Mouse (Mus musculus): ENCODE measurements around the gene Wbp11. TPM values are rescaled to one million over a fixed set of nuclear protein-coding genes. Genes with fewer than 3 reads are reported as not detected.
A peak's percentile ranks its signal among the peaks of the same experiment; 100 is the strongest.

Gene Wbp11
- total RNA-seq (2014; fragmentation: Nextera tagmentation) (122 and 137 TPM in 2 replicates), total RNA-seq (2017) (57.0 and 70.7 TPM in 2 replicates)

DNA sequence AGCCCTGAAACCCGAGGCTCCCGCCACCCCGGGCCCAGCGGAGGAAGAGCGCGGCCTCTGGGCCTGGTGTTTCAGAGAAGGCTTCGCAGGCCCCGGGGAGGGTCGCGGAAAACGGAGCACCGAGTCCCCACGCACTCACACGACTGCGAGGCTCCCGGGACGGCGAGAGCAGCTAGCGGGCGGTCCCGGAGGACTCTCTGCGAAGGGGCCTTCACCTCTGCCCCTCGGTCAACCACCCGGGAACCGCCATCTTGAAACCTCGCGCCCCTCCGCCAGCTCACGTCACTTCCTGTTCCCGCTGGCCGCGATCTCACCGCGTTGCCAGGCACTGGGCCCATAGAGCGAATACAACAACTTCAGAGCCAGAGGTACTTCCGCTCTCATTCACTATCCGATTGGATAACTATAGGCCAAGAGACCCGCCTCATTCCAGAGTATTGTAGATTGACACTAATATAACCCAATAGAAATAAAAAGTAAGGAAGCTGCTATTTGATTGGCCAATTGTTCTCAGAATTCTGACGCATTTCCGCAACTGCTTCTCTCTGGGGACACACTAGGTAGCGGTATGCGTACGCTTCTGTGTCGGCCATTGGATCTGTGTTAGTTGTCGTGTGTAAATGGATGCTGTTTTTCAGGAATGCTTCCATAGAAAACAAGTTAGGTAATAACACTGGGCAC is at the start of gene Wbp11:
Wbp11 (minus strand) TSS at position 353 of the 681 bp plus-strand sequence.
- ATAC-seq (replicated peaks; ENCODE audit: low FRiP score, low TSS enrichment, poor library complexity, severe bottlenecking) = peak; percentile 99

DNA sequence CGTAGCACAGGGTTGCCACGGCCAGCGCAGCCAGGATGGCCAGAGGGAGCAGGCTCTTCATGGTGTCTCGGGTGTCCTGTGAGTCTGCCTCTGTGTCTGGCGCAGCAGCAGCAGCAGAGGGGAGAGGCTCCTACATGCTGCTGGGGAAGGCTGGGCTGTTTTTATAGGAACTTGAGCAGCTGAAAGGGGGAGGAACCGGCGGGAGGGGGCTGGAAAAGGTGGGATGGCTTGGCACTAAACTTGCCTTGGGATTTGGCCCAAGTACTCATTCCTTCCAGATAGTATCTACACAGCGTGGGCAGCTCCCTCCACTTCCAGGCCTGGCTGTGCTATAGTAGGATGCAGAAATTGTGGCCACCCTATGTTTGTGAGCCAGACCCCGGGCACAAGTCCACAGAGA is 47.6 kb upstream of the Wbp11 start, which contains the start of gene Mgp:
Mgp (minus strand) TSS at position 154 of the 400 bp plus-strand sequence.
- 0 out of 2 replicates have a peak, but pooled peaks have one; percentile 18 for ATAC-seq (replicated peaks; ENCODE audit: low FRiP score, low TSS enrichment, poor library complexity, severe bottlenecking)

DNA sequence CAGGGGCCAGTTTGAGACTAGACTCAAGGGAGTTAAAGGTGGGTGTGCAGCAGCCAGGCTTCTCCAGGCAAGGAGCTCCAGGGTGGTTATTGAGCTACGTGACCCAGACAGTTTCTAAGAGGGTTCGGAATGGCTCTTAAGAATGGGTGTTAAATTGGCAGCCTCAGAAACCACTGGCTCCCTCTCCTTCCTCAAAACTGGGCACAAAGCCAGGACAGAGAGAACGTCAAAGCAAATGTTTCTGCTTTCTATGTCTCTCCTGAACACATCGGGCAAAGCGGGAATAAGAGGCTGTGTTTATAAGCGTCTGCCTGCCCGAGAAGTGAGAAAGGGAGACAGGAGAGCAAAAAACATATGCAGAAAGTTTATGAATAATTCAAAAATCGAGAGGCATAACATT is 46.6 kb upstream of the Wbp11 start:
- no peak; the same call in 1 of the 2 replicates for ATAC-seq (replicated peaks; ENCODE audit: low FRiP score, low TSS enrichment, poor library complexity, severe bottlenecking)

DNA sequence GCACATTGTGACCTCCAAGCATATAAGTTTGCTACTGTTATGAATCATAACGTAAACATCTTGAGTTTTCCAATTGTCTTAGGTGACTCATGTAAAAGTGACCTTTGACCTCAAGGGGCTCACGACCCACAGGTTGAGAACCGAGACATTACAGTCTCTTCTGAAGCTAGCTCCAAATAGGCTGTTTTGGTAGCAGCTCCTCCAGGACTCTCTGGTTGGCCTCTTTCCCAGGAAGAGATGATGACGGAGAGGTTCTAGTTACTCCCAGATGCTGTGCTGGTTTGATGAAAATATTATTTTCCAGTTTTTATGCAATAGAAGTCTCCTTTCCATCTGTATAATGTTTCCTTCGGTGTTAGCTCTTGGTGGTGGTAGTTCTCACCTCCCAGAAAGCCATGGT is 40.9 kb upstream of the Wbp11 start:
- no peak for ATAC-seq (replicated peaks; ENCODE audit: low FRiP score, low TSS enrichment, poor library complexity, severe bottlenecking)

DNA sequence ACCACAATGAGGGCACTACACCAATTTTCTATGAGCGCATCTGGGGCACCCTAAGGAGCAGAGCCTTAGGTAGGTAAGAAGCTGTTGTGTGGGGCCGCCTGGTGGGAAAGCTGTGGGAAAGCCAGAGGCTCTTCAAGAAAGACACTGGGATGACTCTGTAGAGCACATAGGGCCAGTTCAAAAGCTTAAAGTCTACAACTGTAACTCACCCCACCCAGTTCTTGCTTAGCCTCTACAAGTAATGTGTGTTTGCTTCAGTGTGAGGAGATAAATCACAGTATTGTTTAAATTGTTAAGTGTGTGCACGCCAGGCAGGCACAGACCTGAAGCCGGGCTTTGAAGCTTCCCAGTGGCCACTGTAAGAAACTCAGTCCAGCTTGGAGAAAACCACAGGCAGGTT is 38.1 kb upstream of the Wbp11 start:
- no peak for ATAC-seq (replicated peaks; ENCODE audit: low FRiP score, low TSS enrichment, poor library complexity, severe bottlenecking)

DNA sequence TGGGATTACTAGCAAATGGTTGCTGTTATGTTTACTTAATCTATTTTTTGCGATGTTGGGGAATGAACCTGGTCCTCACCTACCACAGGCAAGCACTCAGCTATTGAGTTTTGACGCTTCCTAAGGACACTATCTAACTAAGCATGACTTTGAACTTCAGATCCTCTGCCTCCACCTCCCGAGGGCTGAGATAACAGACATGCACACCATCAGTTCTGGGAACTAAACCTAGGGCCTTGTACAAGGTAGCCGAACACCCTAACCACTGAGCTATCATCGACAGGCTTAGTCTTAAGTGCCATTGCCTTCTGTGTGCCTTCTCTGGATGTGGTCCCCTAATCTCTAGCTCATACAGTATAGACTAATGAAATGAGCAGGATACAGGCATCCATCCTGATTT is 37.3 kb upstream of the Wbp11 start:
- no peak for ATAC-seq (replicated peaks; ENCODE audit: low FRiP score, low TSS enrichment, poor library complexity, severe bottlenecking)

DNA sequence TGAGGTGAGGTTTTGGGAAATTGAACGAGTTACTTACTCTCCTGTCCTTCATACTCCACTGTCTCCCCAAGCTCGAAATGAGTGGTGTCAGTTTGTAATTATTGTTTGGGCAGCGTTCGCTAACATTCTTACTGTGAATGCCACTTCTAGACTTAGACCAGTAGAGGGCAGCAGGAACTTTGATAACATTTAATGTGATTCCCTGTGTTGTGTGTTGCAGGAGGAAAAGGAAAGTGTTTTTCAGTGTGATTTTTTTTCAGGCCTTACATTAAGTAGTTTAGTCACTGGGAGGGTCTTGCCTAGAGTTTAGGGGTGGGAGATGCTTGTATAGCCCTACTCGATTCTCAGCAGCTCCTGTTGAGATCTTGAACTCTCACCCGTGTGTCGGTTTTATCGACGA is 33.0 kb upstream of the Wbp11 start:
- 0 out of 2 replicates have a peak, but pooled peaks have one; percentile 11 for ATAC-seq (replicated peaks; ENCODE audit: low FRiP score, low TSS enrichment, poor library complexity, severe bottlenecking)

DNA sequence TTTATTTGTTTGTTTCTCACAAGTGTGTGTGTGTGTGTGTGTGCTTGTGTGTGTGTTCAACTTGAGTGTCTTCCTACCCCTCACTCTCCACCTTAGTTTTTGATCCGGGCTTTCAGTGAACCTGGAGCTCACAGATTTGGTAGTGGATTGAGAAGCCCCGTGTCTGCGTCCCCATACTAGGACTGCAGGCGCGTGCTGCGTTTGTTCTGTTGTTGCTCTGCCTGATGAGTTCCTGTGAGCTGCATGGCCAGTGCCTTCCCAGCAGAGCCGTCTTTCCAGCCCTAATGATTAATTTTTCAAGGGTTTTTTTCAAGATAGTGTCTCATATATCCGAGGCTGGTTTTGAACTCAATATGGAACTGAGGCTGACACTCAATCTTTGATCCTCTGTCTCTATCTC is 30.4 kb upstream of the Wbp11 start:
- ATAC-seq (replicated peaks; ENCODE audit: low FRiP score, low TSS enrichment, poor library complexity, severe bottlenecking) = no peak

DNA sequence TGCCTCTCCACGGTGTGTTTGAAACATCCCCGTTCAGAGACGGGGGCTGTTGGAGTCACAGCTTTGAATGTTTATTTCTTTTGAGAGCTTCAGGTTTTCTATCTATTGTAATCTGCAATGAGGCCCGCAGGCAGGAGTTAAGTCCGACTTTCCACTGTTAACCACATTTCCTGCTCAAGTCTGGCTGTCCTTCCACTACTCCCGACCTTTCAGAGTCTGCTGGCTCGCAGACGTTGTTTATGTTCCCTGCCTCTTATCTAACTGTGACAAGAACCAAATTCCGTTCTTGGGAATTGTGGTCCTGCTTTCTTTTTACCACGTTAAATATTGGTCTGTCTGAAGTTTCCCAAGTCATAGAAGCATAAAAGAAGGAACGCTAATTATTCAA is 29.8 kb upstream of the Wbp11 start:
- ATAC-seq (replicated peaks; ENCODE audit: low FRiP score, low TSS enrichment, poor library complexity, severe bottlenecking) = peak; percentile 15

DNA sequence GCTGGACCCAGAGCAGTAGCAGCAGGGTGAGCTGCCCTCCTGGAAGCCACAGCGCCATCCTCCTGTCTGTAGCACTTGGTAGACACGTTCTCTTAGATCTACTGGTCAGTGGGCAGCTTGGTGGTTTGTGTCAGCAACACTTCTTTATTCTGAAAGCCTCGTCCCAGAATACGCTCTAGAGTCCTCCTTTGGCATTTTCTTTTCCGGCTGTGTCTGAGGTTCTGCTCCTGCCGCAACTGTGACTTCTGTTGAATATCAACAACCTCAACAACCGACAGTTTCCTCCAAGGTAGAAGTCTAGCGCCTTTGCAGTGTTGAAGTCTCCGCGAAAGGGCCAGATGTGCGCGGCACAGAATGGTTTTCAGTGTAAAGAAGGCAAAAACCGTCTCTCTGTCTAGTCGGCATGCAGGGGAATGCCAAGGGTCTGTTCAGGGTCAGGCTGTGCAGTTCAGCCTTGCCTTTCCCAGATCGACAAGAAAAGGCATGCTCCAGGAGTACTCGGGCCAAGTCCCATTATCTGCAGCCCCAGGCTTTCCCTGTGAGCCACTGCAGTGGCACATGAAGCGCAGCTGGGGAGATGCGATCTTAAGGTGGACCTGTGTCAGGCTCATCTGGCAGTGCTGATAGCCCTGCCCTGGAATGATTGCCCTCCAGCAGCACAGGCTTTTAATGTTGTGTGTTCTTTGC is 29.3 kb upstream of the Wbp11 start, which contains the start of gene Art4:
Art4 (minus strand) TSS at position 548 of the 687 bp plus-strand sequence.
- peak; percentile 86 for ATAC-seq (replicated peaks; ENCODE audit: low FRiP score, low TSS enrichment, poor library complexity, severe bottlenecking)

DNA sequence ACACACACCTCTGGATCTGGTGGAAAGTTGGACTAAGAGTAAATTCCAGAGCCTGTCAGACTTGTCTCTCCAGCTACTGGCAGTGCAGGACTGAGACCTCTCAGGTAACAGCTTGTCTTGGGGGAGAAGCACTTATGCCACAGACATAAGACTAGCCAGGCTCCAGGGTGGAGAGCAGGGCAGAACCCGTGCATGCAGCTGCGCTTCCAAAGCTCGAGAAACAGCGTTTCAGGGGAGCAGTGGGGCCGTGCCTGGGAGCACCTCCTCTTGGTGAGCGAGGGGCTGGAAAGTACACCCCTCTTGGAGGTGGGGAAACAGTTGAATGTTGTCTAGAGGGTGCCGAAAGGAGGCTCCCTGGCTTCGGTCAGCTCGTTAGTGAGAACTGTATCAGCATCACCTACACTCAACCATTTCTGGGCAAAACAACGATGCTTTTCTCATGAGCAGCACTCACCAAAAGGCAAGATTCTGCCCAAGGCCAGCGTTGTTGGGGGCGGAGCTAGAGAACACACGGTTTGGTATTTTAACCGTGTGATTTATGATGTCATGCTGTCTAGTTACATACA is 28.1 kb upstream of the Wbp11 start:
- ATAC-seq (replicated peaks; ENCODE audit: low FRiP score, low TSS enrichment, poor library complexity, severe bottlenecking) = peak; percentile 29

DNA sequence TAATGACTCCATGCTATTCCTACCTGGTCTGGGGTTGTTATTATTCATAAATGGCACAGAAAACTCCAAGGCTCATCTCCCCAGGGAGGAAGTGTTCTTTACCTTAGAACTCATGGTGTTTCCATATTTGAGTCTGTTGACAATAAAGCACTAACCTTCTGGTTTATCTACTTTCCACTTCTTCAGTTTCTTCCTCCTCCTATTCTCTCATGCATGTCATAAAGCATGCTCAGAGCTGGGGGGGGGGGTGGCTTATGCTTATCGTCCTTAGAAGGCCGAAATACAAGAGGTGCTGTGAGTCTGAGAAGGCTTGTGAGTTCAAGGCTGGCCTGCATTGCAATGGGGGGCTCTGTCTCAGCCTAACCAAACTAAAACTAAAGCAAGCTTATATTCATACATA is 27.1 kb upstream of the Wbp11 start:
- no peak for ATAC-seq (replicated peaks; ENCODE audit: low FRiP score, low TSS enrichment, poor library complexity, severe bottlenecking)

DNA sequence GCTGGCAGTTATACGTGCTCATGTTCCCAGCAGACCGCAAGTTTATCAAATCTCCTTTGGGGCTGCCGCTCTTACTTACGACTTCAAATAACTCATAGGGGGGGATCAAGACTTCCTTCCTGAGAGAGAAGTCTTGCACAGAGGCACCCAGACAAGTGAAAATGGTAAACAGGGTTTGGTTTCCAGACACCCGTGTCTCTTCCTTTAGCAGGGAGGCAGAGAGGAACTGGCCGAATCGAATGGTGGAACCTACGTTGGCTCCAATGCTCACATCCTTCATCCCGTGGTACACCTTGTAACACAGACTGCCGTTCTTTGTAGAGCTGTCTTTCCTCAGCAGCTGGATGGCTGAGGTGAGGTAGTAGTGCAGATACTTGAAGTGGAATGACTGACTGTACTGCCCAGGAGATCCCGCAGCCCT is 26.3 kb upstream of the Wbp11 start:
- ATAC-seq (replicated peaks; ENCODE audit: low FRiP score, low TSS enrichment, poor library complexity, severe bottlenecking) = no peak

DNA sequence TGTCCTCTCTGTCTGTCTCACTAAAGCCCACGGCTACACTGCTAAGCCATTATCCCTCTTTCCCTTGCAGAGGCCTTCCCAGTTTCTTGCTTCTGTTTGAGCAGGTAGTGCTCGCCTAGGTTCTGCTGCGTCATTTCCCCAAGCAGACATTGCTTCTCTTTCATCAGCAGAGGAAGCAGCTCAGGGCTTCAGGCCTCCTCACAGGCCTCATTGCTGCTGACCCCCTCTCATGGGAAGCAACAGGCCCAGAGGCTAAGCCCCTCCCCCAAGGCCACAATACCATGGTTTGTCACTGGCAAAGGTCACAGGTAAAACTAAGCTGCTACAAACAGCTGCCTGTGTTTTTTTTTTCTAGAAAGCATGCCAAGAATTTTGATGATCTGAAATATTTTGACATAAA is 24.7 kb upstream of the Wbp11 start:
- ATAC-seq (replicated peaks; ENCODE audit: low FRiP score, low TSS enrichment, poor library complexity, severe bottlenecking) = no peak

DNA sequence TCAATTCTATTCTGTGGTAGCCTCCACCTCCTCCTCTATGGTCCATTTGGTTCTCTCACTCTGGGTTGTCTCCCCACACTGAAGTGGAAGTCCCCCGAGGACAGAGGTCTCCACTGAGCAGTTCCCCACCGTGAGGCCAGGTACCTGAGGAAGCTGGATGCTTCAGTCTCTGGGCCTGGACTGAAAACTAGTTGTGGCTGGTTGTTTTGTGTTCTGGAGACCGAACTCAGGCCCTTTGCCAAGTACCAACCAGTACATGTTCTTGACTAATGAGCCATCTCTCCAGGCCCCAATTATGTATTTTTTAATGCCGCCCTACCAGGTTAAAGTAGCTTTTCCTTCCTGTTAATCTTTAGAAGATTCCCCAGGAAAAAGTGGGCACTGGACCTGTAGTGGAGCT is 24.3 kb upstream of the Wbp11 start:
- no peak for ATAC-seq (replicated peaks; ENCODE audit: low FRiP score, low TSS enrichment, poor library complexity, severe bottlenecking)

DNA sequence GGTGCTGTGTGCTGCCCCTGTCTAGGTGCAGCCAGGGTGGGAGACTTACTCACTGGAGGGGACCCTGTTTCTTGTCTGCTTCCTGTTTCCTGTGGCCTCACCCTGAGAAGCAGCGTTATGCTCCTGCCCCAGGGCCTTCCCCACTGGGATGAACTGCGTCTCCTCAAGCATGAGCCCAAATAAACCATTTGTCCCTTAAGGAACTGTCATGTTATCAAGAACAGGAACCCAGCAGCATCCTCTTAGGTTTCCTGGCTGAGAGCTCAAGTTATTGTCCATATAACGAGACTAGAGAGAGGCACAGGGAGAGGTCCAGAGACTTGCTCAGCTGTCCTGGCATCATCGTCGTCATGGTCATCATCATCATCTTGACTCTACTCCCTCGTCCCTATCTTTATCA is 22.2 kb upstream of the Wbp11 start:
- no peak for ATAC-seq (replicated peaks; ENCODE audit: low FRiP score, low TSS enrichment, poor library complexity, severe bottlenecking)

DNA sequence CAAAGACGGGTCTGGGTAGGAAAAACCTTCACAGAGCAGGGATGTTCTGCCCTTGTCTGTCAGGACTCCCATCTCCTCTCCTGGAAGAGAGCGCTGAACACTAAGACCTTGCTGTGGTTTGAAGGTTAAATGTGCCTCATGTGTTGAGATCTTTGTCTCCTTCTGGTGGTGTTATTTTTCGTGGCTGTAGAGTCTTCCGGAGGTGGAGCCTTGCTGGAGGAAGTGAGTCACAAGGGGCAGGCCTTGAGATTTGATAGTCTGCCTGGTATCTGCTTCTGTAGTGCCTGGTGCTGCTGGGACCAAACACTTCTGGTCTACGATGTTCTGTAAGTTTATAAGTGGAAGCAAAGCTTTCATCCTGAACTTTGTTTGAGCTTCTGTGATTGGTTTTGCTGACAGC is 20.9 kb upstream of the Wbp11 start:
- 0 out of 2 replicates have a peak, but pooled peaks have one; percentile 20 for ATAC-seq (replicated peaks; ENCODE audit: low FRiP score, low TSS enrichment, poor library complexity, severe bottlenecking)

DNA sequence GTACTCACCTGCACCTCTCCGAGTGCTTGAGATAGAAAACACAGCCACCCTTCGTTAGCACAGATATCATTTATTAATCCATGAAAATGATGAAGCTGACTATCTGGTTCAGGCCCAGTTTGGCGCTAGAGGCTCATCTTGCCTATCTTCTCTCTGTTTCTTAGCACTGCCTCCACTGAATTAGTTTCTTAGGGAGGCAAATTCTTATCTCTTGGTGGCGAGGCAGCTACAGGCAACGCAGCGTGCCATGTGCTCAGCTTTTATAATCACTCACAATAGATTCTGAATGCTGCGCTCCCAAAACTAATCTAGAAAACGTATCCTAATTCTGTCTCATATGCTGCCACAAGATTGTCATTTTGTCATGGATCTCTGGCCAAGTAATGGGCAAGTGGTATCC is 20.4 kb upstream of the Wbp11 start:
- ATAC-seq (replicated peaks; ENCODE audit: low FRiP score, low TSS enrichment, poor library complexity, severe bottlenecking) = peak; percentile 83

DNA sequence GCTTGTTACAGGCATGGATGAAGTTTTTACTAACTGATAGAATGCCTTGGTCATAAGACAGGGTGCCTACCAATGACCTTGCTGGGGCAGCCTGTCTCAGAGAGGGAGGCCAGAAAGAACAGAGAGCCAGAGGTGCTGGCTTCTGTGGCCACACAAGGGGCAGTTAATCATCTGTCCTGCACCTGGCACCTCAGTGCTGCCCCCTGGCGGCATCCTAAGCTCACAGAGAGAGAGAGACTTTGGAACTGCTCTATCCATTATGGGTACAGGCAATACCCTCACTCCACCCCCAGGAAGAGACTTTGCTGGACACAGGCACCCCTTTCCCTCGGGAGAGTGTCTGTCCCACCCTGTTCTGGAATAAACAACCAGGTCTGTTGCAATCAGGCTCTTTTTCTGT is 19.8 kb upstream of the Wbp11 start:
- peak; percentile 57 for ATAC-seq (replicated peaks; ENCODE audit: low FRiP score, low TSS enrichment, poor library complexity, severe bottlenecking)

DNA sequence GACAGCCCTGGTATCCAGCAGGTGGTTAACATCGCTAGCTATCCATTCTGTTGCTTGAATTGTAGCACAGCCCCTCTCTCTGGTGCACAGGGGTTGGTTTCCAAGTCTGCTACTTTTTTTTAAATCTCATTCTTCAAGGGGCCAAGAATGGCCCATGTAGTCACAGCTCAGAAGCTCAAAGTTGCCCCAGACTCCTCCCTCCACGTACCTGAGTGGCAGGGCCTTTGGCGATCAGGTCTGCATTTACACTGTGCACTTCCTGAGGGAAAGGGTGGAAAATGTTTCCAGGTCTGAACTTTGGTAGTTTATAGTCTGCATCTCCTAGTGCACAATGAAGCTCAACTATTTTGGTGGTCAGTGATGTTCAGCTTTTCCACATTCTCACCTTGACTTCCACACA is 19.2 kb upstream of the Wbp11 start:
- no peak for ATAC-seq (replicated peaks; ENCODE audit: low FRiP score, low TSS enrichment, poor library complexity, severe bottlenecking)
